Mouse (Mus musculus) left cerebral cortex, postnatal 36 days (tissue): ENCODE measurements at regions not wholly inside any gene's neighbourhood (a gene's known extent, or its start where the extent isn't known, plus 50 kb on each side); places are given as distances from the start of the nearest gene placed in this dataset.
"Not testable (repeated sequence)": the region's sequence is repeated elsewhere in the genome, so short reads cannot be mapped to it uniquely, and the experiment has no call there.

Experiments used
- DNase-seq, 2 experiments: peaks; one replicate each; pipeline ENCODE4 v3.0.0; 2021 to 2022; ENCODE audit warnings: low spot score in 2 of 2, mixed read lengths in 1 of 2
- intact Hi-C: fragments of 180-260 bp; cut with DNase I; formaldehyde crosslinking; loops from one replicate; pipeline ENCODE4 v1.15.1; 2025

DNA sequence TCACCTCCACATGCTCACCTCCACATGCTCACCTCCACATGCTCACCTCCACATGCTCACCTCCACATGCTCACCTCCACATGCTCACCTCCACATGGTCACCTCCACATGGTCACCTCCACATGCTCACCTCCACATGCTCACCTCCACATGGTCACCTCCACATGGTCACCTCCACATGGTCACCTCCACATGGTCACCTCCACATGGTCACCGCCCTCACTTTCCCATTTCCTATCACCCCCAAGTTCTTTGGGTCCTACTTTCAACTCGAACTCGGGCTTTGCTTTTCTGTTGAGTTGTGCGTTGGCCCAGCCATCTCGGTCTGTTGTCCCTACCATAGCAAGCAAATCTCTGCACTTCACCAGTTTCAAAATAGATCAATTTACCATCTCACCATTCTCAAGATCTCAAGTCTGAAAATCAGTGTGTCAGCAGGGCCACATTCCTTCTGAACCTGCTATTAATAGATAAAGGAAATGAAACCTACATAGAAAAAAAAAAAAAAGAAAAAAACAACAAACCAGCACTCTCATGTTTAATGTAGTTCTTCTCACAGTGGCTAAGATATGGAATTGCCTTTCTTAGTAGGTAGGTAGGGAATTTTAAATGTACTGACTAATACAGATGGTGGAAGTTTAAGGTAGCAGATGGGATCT, 724.0 kb upstream of the 4930452B06Rik start:
- intact Hi-C loops, result loop anchor here (10.0 kb wide), 1 partner anchor 255 kb away; no protein-coding TSS in a partner anchor

DNA sequence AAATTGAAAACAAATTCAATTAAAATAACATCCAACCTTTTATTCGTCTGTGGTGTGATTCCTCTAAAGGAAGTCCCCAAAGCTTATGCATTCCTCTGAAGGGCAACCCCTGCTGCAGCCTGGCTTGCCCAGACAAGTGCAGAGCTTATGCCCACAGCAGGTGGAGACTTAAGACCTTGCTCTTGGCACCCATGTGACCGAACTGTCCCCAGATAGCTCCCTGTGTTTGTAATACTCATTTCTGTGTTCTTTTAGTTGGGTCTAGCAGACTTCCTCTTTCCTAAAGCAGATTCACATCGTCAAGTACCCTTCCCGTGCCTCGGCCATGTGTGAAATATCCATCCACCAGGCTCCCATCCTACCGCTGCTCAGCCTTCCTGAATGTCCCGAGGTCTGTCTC, 723.1 kb upstream of the 4930452B06Rik start:
- DNase-seq, result no peak
- intact Hi-C loops, result no loop called here

More for the DNA sequence above, 724.0 kb upstream of the 4930452B06Rik start:
- not testable (repeated sequence) for DNase-seq
